Mouse (Mus musculus): ENCODE results near the gene Ttc28.

- no peak for TF ChIP-seq CTCF (IDR thresholded peaks at IDR 0.05; ENCODE audit: low read depth)
- TF ChIP-seq EP300 (optimal IDR thresholded peaks at IDR 0.05) = no peak
Measured at GRCm38 (mm10) chr5:111006272-111007135, 126.9 kb downstream of the Ttc28 start.

Data from stomach, postnatal 0 days (tissue).